Mouse (Mus musculus) ES-E14 (cell line): ENCODE results near the gene Vmn2r85. TPM values are rescaled to one million over a fixed set of nuclear protein-coding genes. Genes with fewer than 3 reads are reported as not detected.
"Not testable (repeated sequence)": the region's sequence is repeated elsewhere in the genome, so short reads cannot be mapped to it uniquely, and the experiment has no call there.

Source experiments
- DNase-seq: peaks from one replicate; pipeline ENCODE4 v3.0.0-alpha.2; 2013; ENCODE audit warnings: low read depth, low spot score
- H3K27ac ChIP-seq: 2 replicates; pipeline ENCODE4 v1.5.1; 2012; ENCODE audit warnings: low read depth, mild to moderate bottlenecking, low read length, moderate library complexity, mixed read lengths; ENCODE audit not compliant: poor library complexity, insufficient read depth, severe bottlenecking
- H3K36me3 ChIP-seq: 2 replicates; pipeline ENCODE4 v1.6.1; 2012; ENCODE audit warnings: mild to moderate bottlenecking, low read length, moderate library complexity, mixed read lengths; ENCODE audit not compliant: control insufficient read depth, poor library complexity, insufficient read depth, severe bottlenecking
- H3K4me1 ChIP-seq, 2 experiments: fragments of 150-350 bp in 1 of 2; sonication (generic) in 1 of 2; 2 replicates each; pipeline ENCODE4 v1.6.1; 2012; ENCODE audit warnings: low read length in 2 of 2, mild to moderate bottlenecking in 1 of 2, mixed read lengths in 1 of 2; ENCODE audit not compliant: control insufficient read depth in 2 of 2, insufficient read depth in 2 of 2, poor library complexity in 1 of 2
- H3K4me3 ChIP-seq, 2 experiments: fragments of 150-350 bp in 1 of 2; sonication (generic) in 1 of 2; 2 replicates each; pipeline ENCODE4 v1.5.1; 2012; ENCODE audit warnings: low read length in 2 of 2, low read depth in 1 of 2, mild to moderate bottlenecking in 1 of 2, mixed read lengths in 1 of 2; ENCODE audit not compliant: insufficient read depth in 1 of 2, poor library complexity in 1 of 2, severe bottlenecking in 1 of 2
- H3K9ac ChIP-seq: 2 replicates; pipeline ENCODE4 v1.6.1; 2012; ENCODE audit warnings: low read depth, mild to moderate bottlenecking, low read length, mixed read lengths; ENCODE audit not compliant: poor library complexity, insufficient read depth, severe bottlenecking
- H3K9me3 ChIP-seq: fragments of 150-350 bp; sonication (generic); 2 replicates; pipeline ENCODE4 v1.6.1; 2012; ENCODE audit warnings: low read depth, mild to moderate bottlenecking, low read length; ENCODE audit not compliant: control insufficient read depth, insufficient read depth
- CHD2 ChIP-seq: IDR thresholded peaks from 2 replicates; pipeline ENCODE4 v1.6.1; 2014; ENCODE audit warnings: mild to moderate bottlenecking, low read depth, low read length, inconsistent platforms
- HCFC1 ChIP-seq: IDR thresholded peaks from 2 replicates; pipeline ENCODE4 v1.6.1; 2012; ENCODE audit warnings: low read length, inconsistent platforms, borderline replicate concordance; ENCODE audit not compliant: insufficient read depth
- MAFK ChIP-seq: IDR thresholded peaks from 2 replicates; pipeline ENCODE4 v1.6.1; 2014; ENCODE audit warnings: mild to moderate bottlenecking, low read depth, low read length, inconsistent platforms; ENCODE audit not compliant: insufficient read depth
- ZC3H11A ChIP-seq: IDR thresholded peaks from 2 replicates; pipeline ENCODE4 v1.6.1; 2012; ENCODE audit warnings: low read depth, mild to moderate bottlenecking, inconsistent platforms, low read length, borderline replicate concordance
- ZNF384 ChIP-seq: IDR thresholded peaks from 2 replicates; pipeline ENCODE4 v1.6.1; 2012; ENCODE audit warnings: low read depth, low read length, inconsistent platforms
- in situ Hi-C, 2 experiments: fragments of 600-800 bp; cut with MboI; formaldehyde crosslinking; loops; one replicate each; pipeline ENCODE4 v1.15.1; 2025; ENCODE audit warnings: low sequenced_read_pairs in 2 of 2, inconsistent platforms in 1 of 2; ENCODE audit not compliant: unreplicated experiment in 2 of 2
- total RNA-seq: library from RNA; depleted of rRNA; stranded (reverse); fragments of 300-350 nt; gene quantifications from 2 replicates; pipeline ENCODE4 v1.2.3, GENCODE M21; 2012

Vmn2r85 gene
- total RNA-seq, 1 experiment = not detected

DNA sequence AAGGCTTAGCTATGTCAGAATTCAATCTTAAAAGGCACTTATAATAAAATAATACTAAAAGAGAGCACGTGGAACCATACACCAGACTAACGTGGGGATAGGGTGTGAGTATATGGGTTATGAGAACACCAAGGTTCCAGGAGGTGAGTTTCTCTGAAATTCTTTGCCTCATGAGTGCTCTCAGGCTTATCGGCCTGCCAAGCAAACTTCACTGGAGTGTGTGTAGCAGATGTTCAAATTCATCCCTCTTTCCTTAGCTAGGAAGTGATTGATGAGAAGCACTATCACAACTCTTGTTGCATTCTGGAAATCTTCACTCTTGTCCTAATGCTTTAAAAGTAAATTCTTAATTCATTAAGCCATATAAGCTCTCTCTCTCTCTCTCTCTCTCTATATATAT is 9.1 kb downstream of the Vmn2r85 start:
- Histone ChIP-seq H3K9ac (no peak overlapping the region), H3K4me3 (no peak overlapping the region), H3K4me1 (peaks cover 0 to 6% of the 10 kb centered on the region in 2 experiments; a peak in 2 of 4 replicates), H3K9me3 (no peaks in the 10 kb centered on the region), H3K36me3 (no peaks in the 10 kb centered on the region), H3K27ac (peak overlapping the region; percentile 92; the same call in 1 of the 2 replicates)
- DNase-seq = no peak
- in situ Hi-C loops = no loop called here
- TF ChIP-seq MAFK (no peak), ZNF384 (no peak), HCFC1 (no peak), ZC3H11A (no peak), CHD2 (no peak)

DNA sequence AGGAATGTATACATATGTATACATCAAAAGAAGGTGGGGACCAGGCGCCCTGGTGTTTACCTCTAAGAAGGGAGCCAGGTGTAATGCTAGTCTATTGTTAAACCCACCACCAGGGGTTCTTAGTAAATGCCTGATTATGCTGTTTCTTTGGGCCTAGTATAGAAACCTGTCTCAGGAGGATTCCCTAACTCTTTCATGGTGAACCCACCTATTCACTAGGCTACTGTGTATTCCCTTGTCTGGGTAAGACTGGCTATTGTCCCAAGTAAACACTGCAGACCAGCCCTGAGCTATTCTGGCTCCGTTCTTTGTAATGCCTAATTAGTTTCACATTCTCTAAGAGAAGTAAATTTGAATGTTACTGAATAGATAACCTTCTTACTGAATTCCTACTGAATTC is 9.5 kb downstream of the Vmn2r85 start:
- H3K36me3 ChIP-seq, H3K9ac ChIP-seq, H3K4me1 ChIP-seq, in situ Hi-C loops, H3K4me3 ChIP-seq, H3K9me3 ChIP-seq: not testable (repeated sequence)
- peak; percentile 35 for DNase-seq
- H3K27ac ChIP-seq = peak overlapping the region; percentile 94; the same call in 1 of the 2 replicates

DNA sequence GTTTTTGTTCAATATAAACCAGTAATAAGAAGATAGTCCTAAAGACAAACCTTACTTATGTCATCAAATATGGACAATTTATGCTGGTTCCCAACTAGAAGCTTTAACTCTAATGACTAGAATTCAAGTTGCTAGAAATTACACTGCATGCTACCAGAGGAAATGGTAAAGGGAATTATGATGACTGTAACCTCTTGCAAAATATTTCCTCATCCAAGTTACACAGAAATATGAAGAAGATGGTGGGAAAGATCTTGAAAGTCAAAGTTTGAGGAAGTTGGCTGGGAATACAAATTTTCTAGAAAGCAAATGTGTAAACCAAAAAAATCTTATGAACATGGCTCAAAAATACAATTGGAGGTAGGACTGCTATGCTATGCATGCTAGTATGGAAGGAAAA is 13.2 kb downstream of the Vmn2r85 start:
- in situ Hi-C loops, H3K4me1 ChIP-seq, H3K4me3 ChIP-seq, H3K36me3 ChIP-seq, H3K9ac ChIP-seq, DNase-seq, H3K27ac ChIP-seq, H3K9me3 ChIP-seq: not testable (repeated sequence)

DNA sequence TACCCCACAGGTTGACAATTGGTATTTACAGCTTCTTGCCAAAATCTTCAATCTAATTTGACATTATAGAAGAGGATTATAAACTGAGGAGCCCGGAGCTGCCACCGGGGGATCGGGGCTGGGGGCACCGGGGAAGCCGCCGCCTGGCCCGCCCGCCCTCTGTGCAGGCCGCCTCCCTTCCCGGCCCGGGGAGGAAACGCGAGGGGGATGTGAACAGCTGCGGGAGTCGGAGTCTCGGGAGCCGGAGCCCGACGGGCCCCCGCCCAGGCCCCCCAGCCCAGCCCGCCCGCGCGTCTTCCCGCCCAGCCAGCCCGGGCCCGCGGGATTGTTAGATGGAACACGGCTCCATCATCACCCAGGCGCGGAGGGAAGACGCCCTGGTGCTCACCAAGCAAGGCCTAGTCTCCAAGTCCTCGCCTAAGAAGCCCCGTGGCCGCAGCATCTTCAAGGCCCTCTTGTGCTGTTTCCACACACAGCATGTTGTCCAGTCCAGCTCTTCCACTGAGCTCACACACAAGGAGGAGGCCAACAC is 17.3 kb downstream of the Vmn2r85 start:
- H3K4me3 ChIP-seq = peak overlapping the region; percentile 39 to 53; a peak in 3 of 4 replicates
- H3K9ac ChIP-seq, in situ Hi-C loops, H3K4me1 ChIP-seq, H3K36me3 ChIP-seq, DNase-seq, H3K27ac ChIP-seq, H3K9me3 ChIP-seq: not testable (repeated sequence)

DNA sequence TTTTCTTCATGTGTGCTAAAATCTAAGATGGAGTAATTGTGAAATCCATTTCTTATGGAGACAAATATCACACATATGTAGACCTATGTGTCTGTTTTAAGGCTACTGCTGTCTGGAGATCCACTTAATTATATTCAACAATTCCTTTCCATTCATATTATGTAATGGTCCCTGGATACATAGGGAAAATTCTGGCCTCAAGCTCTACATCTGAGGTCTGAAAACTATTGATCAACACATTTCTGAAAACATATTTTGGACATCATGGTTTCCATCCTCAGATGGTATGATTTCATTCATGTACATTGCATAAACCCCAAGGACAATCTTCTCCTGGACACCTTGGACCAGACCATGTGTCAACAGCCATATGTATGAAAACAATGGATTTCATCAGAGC is 35.3 kb downstream of the Vmn2r85 start, which contains the start of gene Vmn2r84:
Gene Vmn2r84 (minus strand): TSS at position 101 of the 400 bp plus-strand sequence.
- no peak within 1 kb of the TSS for H3K4me3 ChIP-seq
- TF ChIP-seq HCFC1 = no peak
- no peak for TF ChIP-seq MAFK
- no peak for TF ChIP-seq ZNF384
- TF ChIP-seq CHD2 = no peak
- no peak for TF ChIP-seq ZC3H11A
- DNase-seq = no peak
- H3K9ac ChIP-seq = no peak within 1 kb of the TSS
- in situ Hi-C loops = no loop called here
- H3K4me1 ChIP-seq = no peaks in the 10 kb centered on the region
- H3K27ac ChIP-seq = no peak within 1 kb of the TSS
- no peaks in the 10 kb centered on the region for H3K36me3 ChIP-seq
- no peaks in the 10 kb centered on the region for H3K9me3 ChIP-seq
